Mouse (Mus musculus) heart, postnatal 0 days (tissue): Measurements from ENCODE around the gene Lrtm2.

Source experiments
- CTCF ChIP-seq: IDR thresholded peaks from 2 replicates; pipeline ENCODE4 v1.5.1; 2016; ENCODE audit warnings: antibody characterized with exemption, control low read depth, low read depth
- EP300 ChIP-seq: IDR thresholded peaks from 2 replicates; pipeline ENCODE4 v1.6.1; 2016; ENCODE audit warnings: antibody characterized with exemption, low read depth

DNA sequence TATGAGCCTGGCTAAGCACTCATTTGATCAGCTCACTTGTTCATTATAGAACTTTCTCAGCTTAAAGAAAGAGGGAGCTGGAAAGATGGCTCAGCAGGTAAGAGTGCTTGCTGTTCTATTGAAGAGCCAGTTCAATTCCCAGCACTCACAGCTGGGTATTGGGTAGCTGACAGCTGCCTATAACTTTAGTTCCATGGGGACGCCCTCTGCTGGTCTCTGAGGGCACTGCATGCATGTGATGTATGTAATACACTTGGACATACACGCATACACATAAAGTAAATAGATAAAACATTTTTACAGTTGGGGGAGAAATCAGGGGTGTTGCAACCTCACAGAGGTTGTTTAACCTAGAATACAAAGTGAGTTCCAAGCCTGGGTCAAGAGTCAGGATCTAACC lies 11.2 kb downstream of the Lrtm2 start:
- TF ChIP-seq CTCF (no peak), EP300 (no peak)
